Mouse (Mus musculus) gastrocnemius, postnatal 36 days (tissue): ENCODE results near the gene Eva1c. TPM values are rescaled to one million over a fixed set of nuclear protein-coding genes. Genes with fewer than 3 reads are reported as not detected.

ENCODE experiments used
- DNase-seq, 2 experiments: peaks; one replicate each; pipeline ENCODE4 v3.0.0; 2022
- intact Hi-C: fragments of 180-260 bp; cut with DNase I; formaldehyde crosslinking; loops from one replicate; pipeline ENCODE4 v1.15.1; 2025
- long read RNA-seq, 2 experiments: library from polyadenylated mRNA; stranded (forward); transcript quantifications; one replicate each; pipeline ENCODE4 v2.0.0; 2021
- total RNA-seq, 2 experiments: library from RNA; stranded (reverse); gene quantifications; 2 replicates each; pipeline ENCODE4 v1.2.3; 2021

The Eva1c gene
- under 1 TPM in 1 of 2 experiments, not detected in 1; 0.30 TPM for total RNA-seq
- long read RNA-seq, experiment 1 = 0 reads
- long read RNA-seq, experiment 2 = 0 reads

- DNase-seq = no peak
- intact Hi-C loops = loop anchor here (5.0 kb wide), 1 partner anchor 101 kb away; no protein-coding TSS in a partner anchor
Observed at GRCm38 (mm10) chr16:90826457-90826856, at the start of gene Eva1c. Gene Eva1c (plus strand): TSS chr16:90826719.

GRCm38 (mm10) chr16:90779783-90780182 is 46.7 kb upstream of the Eva1c start:
- DNase-seq = no peak
- intact Hi-C loops = no loop called here

DNA sequence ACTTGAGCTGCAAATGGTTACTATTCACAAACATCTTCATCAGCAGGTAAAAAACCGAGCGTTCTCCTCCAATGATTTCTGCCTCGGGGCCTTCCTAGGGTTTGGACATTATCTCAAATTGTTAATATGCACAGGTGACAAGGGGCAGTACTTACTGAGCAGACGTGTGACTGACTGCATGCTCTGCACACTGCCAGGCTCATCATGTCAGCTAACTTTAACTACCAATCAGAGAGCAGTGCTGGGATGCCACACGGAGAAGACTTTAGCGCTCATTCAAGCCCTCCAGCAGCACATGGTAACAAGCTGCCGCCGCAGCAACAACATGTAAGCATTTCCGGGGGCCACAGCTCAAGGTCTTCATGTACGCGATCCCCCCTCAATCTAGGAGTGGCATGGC is 43.2 kb upstream of the Eva1c start:
- DNase-seq = no peak
- intact Hi-C loops = no loop called here

GRCm38 (mm10) chr16:90785257-90785656 is 41.3 kb upstream of the Eva1c start:
- intact Hi-C loops = no loop called here
- DNase-seq = no peak

DNA sequence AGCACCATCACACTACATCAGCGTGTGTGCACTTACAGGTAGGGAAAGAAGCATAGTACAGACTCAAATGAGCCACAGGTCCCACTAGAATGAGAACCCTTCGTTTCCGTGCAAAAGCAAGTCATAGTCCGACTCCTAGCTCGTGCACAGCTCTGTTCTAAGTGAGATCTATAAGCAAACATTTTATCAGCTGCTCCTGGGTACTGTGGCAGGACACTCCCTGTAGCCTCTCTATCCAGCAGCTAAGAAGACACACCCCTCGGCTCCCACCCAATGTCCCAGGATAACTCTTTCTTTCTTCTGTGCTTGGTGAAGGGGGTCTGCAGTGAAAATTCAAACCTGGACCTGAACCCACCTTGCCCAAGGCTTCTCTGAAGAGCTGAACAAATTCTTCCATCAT is 37.9 kb upstream of the Eva1c start:
- intact Hi-C loops = no loop called here
- DNase-seq = no peak

- intact Hi-C loops = no loop called here
- DNase-seq = no peak
Observed at GRCm38 (mm10) chr16:90790946-90791345, 35.6 kb upstream of the Eva1c start.

- intact Hi-C loops = no loop called here
- no peak for DNase-seq
Observed at GRCm38 (mm10) chr16:90792066-90792465, 34.5 kb upstream of the Eva1c start.

GRCm38 (mm10) chr16:90792500-90792899 is 34.0 kb upstream of the Eva1c start:
- intact Hi-C loops = no loop called here
- no peak for DNase-seq

GRCm38 (mm10) chr16:90794708-90795107 is 31.8 kb upstream of the Eva1c start:
- intact Hi-C loops = no loop called here
- no peak for DNase-seq

DNA sequence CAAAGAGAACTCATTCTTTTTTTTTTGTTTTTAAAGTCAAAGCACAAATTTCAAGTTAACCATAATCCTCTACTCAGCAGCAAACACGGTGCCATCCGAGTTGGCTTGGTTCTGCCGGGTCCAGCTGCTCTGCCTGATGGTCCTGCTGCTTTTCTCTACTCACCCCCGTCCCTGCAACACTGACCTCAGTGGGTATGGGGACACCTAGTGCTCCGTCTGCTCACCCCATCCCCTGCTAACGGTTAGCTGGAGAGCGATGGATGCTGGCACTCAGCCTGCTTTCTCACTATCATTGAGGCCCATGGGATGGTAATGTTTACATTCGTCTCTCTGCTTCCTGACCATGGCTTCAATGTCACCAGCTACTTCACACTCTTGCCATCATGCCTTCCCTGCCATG is 28.1 kb upstream of the Eva1c start:
- no peak for DNase-seq
- intact Hi-C loops = no loop called here

DNA sequence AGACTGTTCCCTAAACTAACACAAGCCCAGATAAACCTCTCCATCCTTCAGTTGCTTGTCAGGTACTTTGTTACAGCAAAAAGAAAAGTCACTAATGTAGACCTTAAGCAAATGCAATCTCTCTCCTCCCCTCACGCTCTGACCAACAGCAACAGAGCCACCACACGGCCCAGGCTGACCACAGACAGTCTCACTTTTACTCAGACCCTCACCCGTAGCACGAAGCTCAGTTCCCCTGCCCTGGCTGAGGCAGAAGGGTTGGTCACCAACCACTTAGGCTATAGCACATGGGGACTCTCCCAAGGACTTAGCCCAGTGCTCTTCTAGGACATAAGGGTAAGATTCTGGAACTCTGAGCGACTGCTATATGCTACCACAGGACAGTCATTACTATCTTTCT is 27.7 kb upstream of the Eva1c start:
- intact Hi-C loops = no loop called here
- DNase-seq = no peak

- intact Hi-C loops = no loop called here
- no peak for DNase-seq
Observed at GRCm38 (mm10) chr16:90799840-90800239, 26.7 kb upstream of the Eva1c start.

GRCm38 (mm10) chr16:90801251-90801650 is 25.3 kb upstream of the Eva1c start:
- intact Hi-C loops = no loop called here
- no peak for DNase-seq

DNA sequence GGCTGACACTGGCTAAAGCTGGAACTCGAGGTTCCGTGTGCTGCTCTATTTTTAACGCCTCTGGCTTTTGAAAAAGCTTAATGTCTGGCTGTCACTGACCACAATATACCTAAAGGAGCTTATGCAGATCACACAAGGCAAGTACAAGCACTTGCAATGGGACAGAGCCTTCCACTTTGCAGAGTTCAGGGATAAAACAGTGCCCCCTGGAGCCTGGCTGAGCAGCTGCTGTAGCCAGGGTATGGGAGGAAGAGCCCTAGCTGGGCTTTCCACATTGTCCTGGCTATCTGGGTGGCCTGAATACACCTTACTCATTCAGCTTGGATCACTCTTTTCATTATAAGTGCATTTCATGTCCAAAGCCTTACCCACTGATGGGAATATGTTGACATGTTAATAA is 24.6 kb upstream of the Eva1c start:
- intact Hi-C loops = no loop called here
- DNase-seq = no peak

DNA sequence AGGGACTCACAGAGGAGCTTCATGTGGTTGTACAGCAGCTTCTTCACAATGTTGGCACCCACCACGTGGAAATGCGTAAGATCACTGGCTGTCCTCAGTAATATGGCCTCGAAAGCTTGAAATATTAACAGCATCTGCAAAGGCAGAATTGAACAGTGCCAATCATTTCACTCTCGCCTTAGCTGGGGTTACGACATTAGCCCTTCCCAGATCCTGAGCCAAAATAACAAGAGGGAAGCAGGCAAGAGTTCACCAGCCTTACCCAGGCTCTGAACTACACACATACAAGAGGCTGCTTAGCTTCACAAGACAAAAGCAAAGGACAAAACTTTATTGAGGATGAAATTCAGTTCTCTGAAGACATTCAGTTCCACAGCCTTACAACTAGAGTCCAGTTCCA is 22.1 kb upstream of the Eva1c start:
- intact Hi-C loops = no loop called here
- no peak for DNase-seq

- intact Hi-C loops = loop anchor here (5.0 kb wide), 1 partner anchor 117 kb away; no protein-coding TSS in a partner anchor
- DNase-seq = peak; percentile 99
Observed at GRCm38 (mm10) chr16:90809975-90810715, 16.4 kb upstream of the Eva1c start, which contains the start of gene Urb1. Gene Urb1 (minus strand): TSS chr16:90810413.

GRCm38 (mm10) chr16:90810716-90811256 is 15.7 kb upstream of the Eva1c start:
- intact Hi-C loops = loop anchor here (5.0 kb wide), 1 partner anchor 117 kb away; no protein-coding TSS in a partner anchor
- no peak for DNase-seq

DNA sequence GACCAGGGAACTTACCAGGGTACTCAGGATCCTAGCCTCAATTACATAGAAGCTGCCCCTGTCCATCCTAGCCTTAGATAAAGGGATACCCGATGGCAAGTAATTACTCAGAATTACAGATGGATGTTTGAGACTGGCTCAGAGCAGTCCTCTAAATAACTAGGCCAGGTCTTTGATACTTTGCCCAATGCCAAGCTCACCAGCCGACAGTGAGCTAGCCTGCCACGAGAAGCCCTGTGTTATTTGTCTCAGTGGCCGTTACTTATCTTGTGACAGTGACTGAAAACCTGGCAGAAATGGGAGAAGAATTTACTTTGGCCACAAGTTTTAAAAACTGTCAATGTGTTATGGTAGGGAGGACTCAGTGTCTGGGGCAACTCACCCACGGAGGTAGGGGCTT is 14.4 kb upstream of the Eva1c start:
- no peak for DNase-seq
- intact Hi-C loops = loop anchor here (5.0 kb wide), 1 partner anchor 115 kb away; no protein-coding TSS in a partner anchor

GRCm38 (mm10) chr16:90820326-90820725 is 6.2 kb upstream of the Eva1c start:
- intact Hi-C loops = no loop called here
- DNase-seq = no peak

DNA sequence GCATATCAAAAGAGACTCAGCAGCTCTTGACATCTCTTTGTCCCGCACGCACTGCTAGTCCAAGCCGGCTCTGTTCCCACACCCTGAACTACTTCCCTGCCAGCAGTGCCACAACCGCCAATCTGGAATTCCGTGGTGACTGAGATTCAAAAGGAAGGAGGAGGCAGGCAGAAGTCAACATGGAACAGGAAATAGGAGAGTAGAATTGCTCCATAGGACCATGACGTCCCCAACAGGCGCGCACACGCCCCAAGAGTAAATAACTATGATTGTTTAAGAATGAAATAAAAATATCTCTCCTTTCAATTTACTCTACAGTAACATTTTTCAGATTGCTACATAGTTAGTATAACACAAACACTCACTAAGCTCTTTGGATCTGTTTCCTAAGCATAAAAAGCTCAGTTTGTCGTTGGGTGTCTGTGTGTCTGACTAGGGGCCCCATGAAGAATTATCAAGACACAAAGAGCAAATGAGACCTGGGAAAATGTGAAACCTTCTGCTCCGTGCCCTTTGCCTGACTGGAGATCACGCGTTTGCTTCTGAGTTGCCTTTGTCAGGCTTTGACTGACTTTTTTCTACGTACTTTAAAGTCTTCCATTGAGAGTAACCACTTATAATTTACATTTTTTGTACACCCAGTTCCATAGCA is 5.3 kb upstream of the Eva1c start:
- intact Hi-C loops = no loop called here
- DNase-seq = no peak

DNA sequence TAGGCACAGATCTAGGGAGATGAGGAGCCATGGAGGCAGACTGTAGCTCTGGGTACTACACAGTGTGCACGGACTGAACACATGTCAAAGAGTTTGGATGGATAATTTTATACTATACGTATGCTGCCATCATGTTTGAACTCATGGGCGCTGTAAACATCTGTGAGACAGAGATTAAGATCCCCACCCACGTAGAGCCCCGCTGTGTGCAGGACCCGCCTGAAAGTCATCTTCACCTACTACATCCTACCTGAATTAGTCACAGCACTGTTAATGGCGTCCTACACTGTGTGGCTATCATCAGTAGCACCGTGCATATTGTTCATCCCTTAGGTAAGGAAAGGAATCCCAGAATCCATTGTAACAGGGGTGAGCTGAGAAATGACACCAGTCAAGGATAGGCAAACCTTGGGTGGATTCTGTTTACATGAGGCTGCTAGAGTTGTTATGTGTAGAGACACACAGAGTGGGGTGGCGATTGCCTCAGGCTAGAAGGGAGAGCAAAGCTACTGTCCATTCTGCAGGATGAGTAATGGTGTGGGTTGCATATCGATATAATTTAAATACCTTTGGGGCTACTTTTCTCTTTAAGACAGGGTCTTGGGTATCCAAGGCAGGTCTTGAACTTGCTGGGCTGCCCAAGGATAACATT is 4.1 kb upstream of the Eva1c start:
- intact Hi-C loops = no loop called here
- DNase-seq = no peak
